Mouse (Mus musculus): ENCODE measurements around the gene Man1a2. TPM values are rescaled to one million over a fixed set of nuclear protein-coding genes. Genes with fewer than 3 reads are reported as not detected.
A peak's percentile ranks its signal among the peaks of the same experiment; 100 is the strongest.

Gene Man1a2
- total and polyA plus RNA-seq, 2 experiments from 2014 or later = 17.7 to 35.0 TPM

GRCm38 (mm10) chr3:100712140-100712539, 26.8 kb upstream of the Man1a2 start:
- TF ChIP-seq EP300 (IDR thresholded peaks at IDR 0.05; ENCODE audit: low read depth) (no peak), CTCF (IDR thresholded peaks at IDR 0.05; ENCODE audit: low read depth) (no peak)
- Histone ChIP-seq H3K27me3 (ENCODE audit: control insufficient read depth, insufficient read depth, low read length) (no peaks in the 10 kb centered on the region), H3K4me3 (ENCODE audit: low read depth, low read length) (no peak overlapping the region), H3K9ac (replicated peaks; ENCODE audit: low read depth, low read length) (no peak overlapping the region), H3K36me3 (replicated peaks; ENCODE audit: control insufficient read depth, insufficient read depth, low read length) (no peaks in the 10 kb centered on the region), H3K4me2 (ENCODE audit: low read depth, low read length) (no peak overlapping the region), H3K9me3 (replicated peaks; ENCODE audit: control insufficient read depth, low read length) (no peaks in the 10 kb centered on the region), H3K4me1 (ENCODE audit: control insufficient read depth, insufficient read depth) (peaks cover 17% of the 10 kb centered on the region), H3K27ac (ENCODE audit: low read depth) (no peak overlapping the region)
- WGBS = 34% methylated on average over 7 of the region's 7 CpGs
- DNase-seq (ENCODE audit: low spot score) (no peak), ATAC-seq (ENCODE audit: insufficient read depth, low read depth) (no peak)

GRCm38 (mm10) chr3:100711486-100711885, 26.2 kb upstream of the Man1a2 start:
- ATAC-seq (ENCODE audit: insufficient read depth, low read depth) (no peak), DNase-seq (ENCODE audit: low spot score) (no peak)
- Histone ChIP-seq H3K36me3 (replicated peaks; ENCODE audit: control insufficient read depth, insufficient read depth, low read length) (no peaks in the 10 kb centered on the region), H3K9me3 (replicated peaks; ENCODE audit: control insufficient read depth, low read length) (no peaks in the 10 kb centered on the region), H3K27ac (ENCODE audit: low read depth) (no peak overlapping the region), H3K4me1 (ENCODE audit: control insufficient read depth, insufficient read depth) (peaks cover 14% of the 10 kb centered on the region), H3K4me3 (ENCODE audit: low read depth, low read length) (no peak overlapping the region), H3K4me2 (ENCODE audit: low read depth, low read length) (no peak overlapping the region), H3K9ac (replicated peaks; ENCODE audit: low read depth, low read length) (no peak overlapping the region), H3K27me3 (ENCODE audit: control insufficient read depth, insufficient read depth, low read length) (no peaks in the 10 kb centered on the region)
- TF ChIP-seq CTCF (IDR thresholded peaks at IDR 0.05; ENCODE audit: low read depth) = no peak
- no peak for TF ChIP-seq EP300 (IDR thresholded peaks at IDR 0.05; ENCODE audit: low read depth)
- WGBS = 36% methylated on average over 4 of the region's 4 CpGs

GRCm38 (mm10) chr3:100707117-100707516, 21.8 kb upstream of the Man1a2 start:
- H3K9ac ChIP-seq (replicated peaks; ENCODE audit: low read depth, low read length) = no peak overlapping the region
- H3K4me2 ChIP-seq (ENCODE audit: low read depth, low read length) = no peak overlapping the region
- no peak overlapping the region for H3K4me3 ChIP-seq (ENCODE audit: low read depth, low read length)
- H3K27ac ChIP-seq (ENCODE audit: low read depth) = no peak overlapping the region
- no peaks in the 10 kb centered on the region for H3K36me3 ChIP-seq (replicated peaks; ENCODE audit: control insufficient read depth, insufficient read depth, low read length)
- ATAC-seq (ENCODE audit: insufficient read depth, low read depth) (0 out of 2 replicates have a peak, but pooled peaks have one; percentile 19), DNase-seq (ENCODE audit: low spot score) (no peak)
- no peaks in the 10 kb centered on the region for H3K9me3 ChIP-seq (replicated peaks; ENCODE audit: control insufficient read depth, low read length)
- TF ChIP-seq CTCF (IDR thresholded peaks at IDR 0.05; ENCODE audit: low read depth) = no peak
- no peak for TF ChIP-seq EP300 (IDR thresholded peaks at IDR 0.05; ENCODE audit: low read depth)
- peaks cover 9% of the 10 kb centered on the region for H3K4me1 ChIP-seq (ENCODE audit: control insufficient read depth, insufficient read depth)
- H3K27me3 ChIP-seq (ENCODE audit: control insufficient read depth, insufficient read depth, low read length) = no peaks in the 10 kb centered on the region
- WGBS = 47% methylated on average over 4 of the region's 4 CpGs

GRCm38 (mm10) chr3:100705128-100705667, 19.9 kb upstream of the Man1a2 start:
- H3K9me3 ChIP-seq (replicated peaks; ENCODE audit: control insufficient read depth, low read length) = no peaks in the 10 kb centered on the region
- 59% methylated on average over 11 of the region's 11 CpGs for WGBS
- H3K27me3 ChIP-seq (ENCODE audit: control insufficient read depth, insufficient read depth, low read length) = no peaks in the 10 kb centered on the region
- peaks cover 9% of the 10 kb centered on the region for H3K4me1 ChIP-seq (ENCODE audit: control insufficient read depth, insufficient read depth)
- no peak overlapping the region for H3K4me2 ChIP-seq (ENCODE audit: low read depth, low read length)
- H3K4me3 ChIP-seq (ENCODE audit: low read depth, low read length) = no peak overlapping the region
- ATAC-seq (ENCODE audit: insufficient read depth, low read depth) = no peak
- TF ChIP-seq EP300 (IDR thresholded peaks at IDR 0.05; ENCODE audit: low read depth) = no peak
- no peak for TF ChIP-seq CTCF (IDR thresholded peaks at IDR 0.05; ENCODE audit: low read depth)
- H3K9ac ChIP-seq (replicated peaks; ENCODE audit: low read depth, low read length) = no peak overlapping the region
- DNase-seq (ENCODE audit: low spot score) = no peak
- no peaks in the 10 kb centered on the region for H3K36me3 ChIP-seq (replicated peaks; ENCODE audit: control insufficient read depth, insufficient read depth, low read length)
- 0 out of 2 replicates have a peak overlapping the region, but pooled peaks have one; percentile 15 for H3K27ac ChIP-seq (ENCODE audit: low read depth)

- ATAC-seq (ENCODE audit: insufficient read depth, low read depth) (no peak), DNase-seq (ENCODE audit: low spot score) (no peak)
- Histone ChIP-seq H3K4me2 (ENCODE audit: low read depth, low read length) (no peak overlapping the region), H3K27ac (ENCODE audit: low read depth) (no peak overlapping the region), H3K9me3 (replicated peaks; ENCODE audit: control insufficient read depth, low read length) (no peaks in the 10 kb centered on the region), H3K9ac (replicated peaks; ENCODE audit: low read depth, low read length) (no peak overlapping the region), H3K4me1 (ENCODE audit: control insufficient read depth, insufficient read depth) (peaks cover 9% of the 10 kb centered on the region), H3K4me3 (ENCODE audit: low read depth, low read length) (no peak overlapping the region), H3K27me3 (ENCODE audit: control insufficient read depth, insufficient read depth, low read length) (no peaks in the 10 kb centered on the region), H3K36me3 (replicated peaks; ENCODE audit: control insufficient read depth, insufficient read depth, low read length) (no peaks in the 10 kb centered on the region)
- TF ChIP-seq EP300 (IDR thresholded peaks at IDR 0.05; ENCODE audit: low read depth) (no peak), CTCF (IDR thresholded peaks at IDR 0.05; ENCODE audit: low read depth) (no peak)
- WGBS = 76% methylated on average over 22 of the region's 22 CpGs
Observed at GRCm38 (mm10) chr3:100703847-100704644, 18.7 kb upstream of the Man1a2 start.

Measured in heart, postnatal 0 days (tissue).